Mouse (Mus musculus): ENCODE data around the gene Dmgdh. TPM values are rescaled to one million over a fixed set of nuclear protein-coding genes. Genes with fewer than 3 reads are reported as not detected.

The Dmgdh gene
- polyA plus RNA-seq, 1 experiment from 2014 or later, result 0.50 TPM

DNA sequence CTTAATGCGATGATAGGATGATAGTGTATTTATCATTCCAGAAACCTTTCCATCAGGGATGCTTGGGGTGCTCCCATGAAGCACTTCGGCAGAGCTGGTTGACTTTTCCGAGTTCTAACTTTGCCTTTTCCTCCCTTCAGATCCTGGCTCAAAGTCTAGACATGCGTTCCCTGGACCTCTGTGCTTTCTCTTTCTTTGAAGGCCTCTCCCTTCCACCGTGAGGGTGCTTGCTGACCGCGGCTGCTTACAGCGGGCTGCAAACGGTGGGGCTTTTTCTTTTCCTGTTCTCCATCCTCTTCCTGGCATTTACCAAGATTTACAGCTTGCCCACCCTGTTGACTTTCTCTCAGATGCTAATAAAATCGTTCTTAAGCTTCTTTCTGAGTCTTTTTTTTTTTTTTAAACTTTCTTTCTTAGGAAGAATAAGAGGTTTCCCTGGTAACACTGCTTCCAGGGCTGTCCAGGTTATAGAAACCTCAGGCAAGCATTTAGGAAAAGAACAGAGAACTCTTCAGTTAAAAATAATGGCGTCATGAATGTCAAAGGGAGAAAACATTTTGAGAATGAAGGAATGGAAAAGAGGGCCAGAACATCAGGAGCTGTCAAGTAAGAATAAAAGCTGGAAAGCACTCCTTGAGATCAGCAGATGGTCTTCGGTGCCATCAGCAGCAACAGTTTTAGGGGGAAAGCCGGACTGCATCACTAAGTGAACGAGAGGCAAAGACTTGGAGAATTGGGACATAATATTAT is 84.1 kb downstream of the Dmgdh start:
- H3K9me3 ChIP-seq (ENCODE audit: control insufficient read depth, low read length), result no peaks in the 10 kb centered on the region
- no peaks in the 10 kb centered on the region for H3K4me1 ChIP-seq (ENCODE audit: control insufficient read depth, insufficient read depth, low read length)
- no peak overlapping the region for H3K9ac ChIP-seq (ENCODE audit: low read depth, low read length)
- ATAC-seq, result no peak
- H3K27me3 ChIP-seq (replicated peaks; ENCODE audit: control insufficient read depth, insufficient read depth, low read length), result no peaks in the 10 kb centered on the region
- no peak overlapping the region for H3K4me3 ChIP-seq (ENCODE audit: low read length)
- no peak overlapping the region for H3K27ac ChIP-seq (ENCODE audit: low read length)
- no peaks in the 10 kb centered on the region for H3K36me3 ChIP-seq (ENCODE audit: control insufficient read depth, insufficient read depth, low read length)
- WGBS, result 50% methylated on average over 14 of the region's 14 CpGs
- H3K4me2 ChIP-seq (ENCODE audit: low read depth, low read length), result no peak overlapping the region

DNA sequence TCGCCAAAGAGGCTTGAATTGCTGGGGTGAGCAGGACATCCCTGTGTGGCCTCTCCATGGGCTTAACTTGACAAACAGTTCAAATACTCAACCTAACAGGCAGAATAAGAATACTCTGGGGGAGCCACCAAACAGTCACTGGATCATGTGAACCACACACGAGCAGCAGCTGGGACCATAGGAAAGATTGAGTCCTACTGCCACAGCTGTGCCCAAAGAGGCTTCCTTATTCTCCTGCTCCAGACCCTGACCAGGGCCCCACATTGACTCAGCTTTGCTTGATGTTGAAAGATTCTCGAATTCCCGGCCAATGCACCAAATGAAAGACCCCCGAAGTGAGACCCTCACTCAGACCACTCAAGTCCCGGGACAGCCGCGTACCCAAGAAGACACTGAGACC is 87.6 kb downstream of the Dmgdh start:
- no peak for ATAC-seq
- Histone ChIP-seq H3K27ac (ENCODE audit: low read length) (no peak overlapping the region), H3K27me3 (replicated peaks; ENCODE audit: control insufficient read depth, insufficient read depth, low read length) (no peaks in the 10 kb centered on the region), H3K4me2 (ENCODE audit: low read depth, low read length) (no peak overlapping the region), H3K4me3 (ENCODE audit: low read length) (no peak overlapping the region), H3K9me3 (ENCODE audit: control insufficient read depth, low read length) (no peaks in the 10 kb centered on the region), H3K36me3 (ENCODE audit: control insufficient read depth, insufficient read depth, low read length) (no peaks in the 10 kb centered on the region), H3K4me1 (ENCODE audit: control insufficient read depth, insufficient read depth, low read length) (no peaks in the 10 kb centered on the region), H3K9ac (ENCODE audit: low read depth, low read length) (no peak overlapping the region)
- WGBS, result 96% methylated on average over 8 of the region's 8 CpGs

- no peak for ATAC-seq
- Histone ChIP-seq H3K27ac (ENCODE audit: low read length) (no peak overlapping the region), H3K4me1 (ENCODE audit: control insufficient read depth, insufficient read depth, low read length) (no peaks in the 10 kb centered on the region), H3K9me3 (ENCODE audit: control insufficient read depth, low read length) (no peaks in the 10 kb centered on the region), H3K4me2 (ENCODE audit: low read depth, low read length) (no peak overlapping the region), H3K36me3 (ENCODE audit: control insufficient read depth, insufficient read depth, low read length) (no peaks in the 10 kb centered on the region), H3K9ac (ENCODE audit: low read depth, low read length) (no peak overlapping the region), H3K27me3 (replicated peaks; ENCODE audit: control insufficient read depth, insufficient read depth, low read length) (no peaks in the 10 kb centered on the region), H3K4me3 (ENCODE audit: low read length) (no peak overlapping the region)
- 85% methylated on average over 3 of the region's 3 CpGs for WGBS
Measured at GRCm38 (mm10) chr13:93762879-93763278, 88.6 kb downstream of the Dmgdh start.

GRCm38 (mm10) chr13:93764321-93764973 is 90.2 kb downstream of the Dmgdh start:
- H3K4me2 ChIP-seq (ENCODE audit: low read depth, low read length), result no peak overlapping the region
- WGBS, result 87% methylated on average over 13 of the region's 13 CpGs

GRCm38 (mm10) chr13:93771031-93771587 is 96.9 kb downstream of the Dmgdh start:
- 22% methylated on average over 9 of the region's 9 CpGs for WGBS
- H3K27me3 ChIP-seq (replicated peaks; ENCODE audit: control insufficient read depth, insufficient read depth, low read length), result no peaks in the 10 kb centered on the region

More at GRCm38 (mm10) chr13:93764321-93764973, 90.2 kb downstream of the Dmgdh start:
- Histone ChIP-seq H3K36me3 (ENCODE audit: control insufficient read depth, insufficient read depth, low read length) (no peaks in the 10 kb centered on the region), H3K27ac (ENCODE audit: low read length) (no peak overlapping the region), H3K4me1 (ENCODE audit: control insufficient read depth, insufficient read depth, low read length) (no peaks in the 10 kb centered on the region), H3K9me3 (ENCODE audit: control insufficient read depth, low read length) (no peaks in the 10 kb centered on the region), H3K9ac (ENCODE audit: low read depth, low read length) (no peak overlapping the region), H3K4me3 (ENCODE audit: low read length) (no peak overlapping the region), H3K27me3 (replicated peaks; ENCODE audit: control insufficient read depth, insufficient read depth, low read length) (no peaks in the 10 kb centered on the region)
- ATAC-seq, result no peak

GRCm38 (mm10) chr13:93771588-93772278 is 97.5 kb downstream of the Dmgdh start, which contains the start of gene Arsb:
Gene Arsb, plus strand, starts transcription at chr13:93771630.
- H3K36me3 ChIP-seq (ENCODE audit: control insufficient read depth, insufficient read depth, low read length), result no peaks in the 10 kb centered on the region
- H3K27ac ChIP-seq (ENCODE audit: low read length), result peak within 1 kb of the TSS; percentile 85
- H3K4me1 ChIP-seq (ENCODE audit: control insufficient read depth, insufficient read depth, low read length), result 0 out of 2 replicates have a peak, but pooled peaks cover 11% of the 10 kb centered on the region
- peak within 1 kb of the TSS; percentile 99 for H3K4me2 ChIP-seq (ENCODE audit: low read depth, low read length)
- no peaks in the 10 kb centered on the region for H3K9me3 ChIP-seq (ENCODE audit: control insufficient read depth, low read length)
- ATAC-seq, result peak; percentile 98
- peak within 1 kb of the TSS; percentile 84 for H3K9ac ChIP-seq (ENCODE audit: low read depth, low read length)
- H3K27me3 ChIP-seq (replicated peaks; ENCODE audit: control insufficient read depth, insufficient read depth, low read length), result no peaks in the 10 kb centered on the region
- H3K4me3 ChIP-seq (ENCODE audit: low read length), result peak within 1 kb of the TSS; percentile 78
- WGBS, result under 1% methylated on average over 66 of the region's 66 CpGs

More at GRCm38 (mm10) chr13:93771031-93771587, 96.9 kb downstream of the Dmgdh start:
- Histone ChIP-seq H3K9ac (ENCODE audit: low read depth, low read length) (peak overlapping the region; percentile 84), H3K4me2 (ENCODE audit: low read depth, low read length) (peak overlapping the region; percentile 99), H3K4me3 (ENCODE audit: low read length) (peak overlapping the region; percentile 78), H3K27ac (ENCODE audit: low read length) (peak overlapping the region; percentile 85; the same call in 1 of the 2 replicates), H3K36me3 (ENCODE audit: control insufficient read depth, insufficient read depth, low read length) (no peaks in the 10 kb centered on the region), H3K4me1 (ENCODE audit: control insufficient read depth, insufficient read depth, low read length) (0 out of 2 replicates have a peak, but pooled peaks cover 11% of the 10 kb centered on the region), H3K9me3 (ENCODE audit: control insufficient read depth, low read length) (no peaks in the 10 kb centered on the region)
- peak; percentile 27 for ATAC-seq

- Histone ChIP-seq H3K36me3 (ENCODE audit: control insufficient read depth, insufficient read depth, low read length) (no peaks in the 10 kb centered on the region), H3K4me2 (ENCODE audit: low read depth, low read length) (peak overlapping the region; percentile 99), H3K4me1 (ENCODE audit: control insufficient read depth, insufficient read depth, low read length) (0 out of 2 replicates have a peak, but pooled peaks cover 11% of the 10 kb centered on the region), H3K9me3 (ENCODE audit: control insufficient read depth, low read length) (no peaks in the 10 kb centered on the region), H3K27ac (ENCODE audit: low read length) (peak overlapping the region; percentile 85), H3K9ac (ENCODE audit: low read depth, low read length) (peak overlapping the region; percentile 84), H3K27me3 (replicated peaks; ENCODE audit: control insufficient read depth, insufficient read depth, low read length) (no peaks in the 10 kb centered on the region), H3K4me3 (ENCODE audit: low read length) (peak overlapping the region; percentile 78)
- peak; percentile 66 for ATAC-seq
- WGBS, result 29% methylated on average over 8 of the region's 8 CpGs
Measured at GRCm38 (mm10) chr13:93772279-93772636, 98.0 kb downstream of the Dmgdh start.

DNA sequence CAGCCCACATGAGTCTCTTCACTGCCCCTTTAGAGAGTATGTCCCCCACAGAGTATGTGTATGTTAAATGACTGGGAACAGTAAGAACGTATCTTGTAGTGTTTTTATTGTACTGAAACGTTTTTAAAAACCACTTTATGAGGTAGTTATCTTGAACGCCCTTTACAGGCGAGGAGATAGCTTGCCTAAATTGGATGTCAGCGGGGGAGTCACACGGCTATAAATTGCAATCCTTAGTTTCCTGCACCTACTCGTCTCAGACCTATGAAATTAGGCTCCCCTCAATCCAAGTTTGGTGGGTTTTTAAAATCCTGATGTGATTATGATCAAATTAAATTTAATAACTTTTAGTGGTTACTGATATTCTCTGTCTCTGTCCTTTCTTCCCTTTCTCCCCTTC is 98.6 kb downstream of the Dmgdh start:
- Histone ChIP-seq H3K4me1 (ENCODE audit: control insufficient read depth, insufficient read depth, low read length) (0 out of 2 replicates have a peak, but pooled peaks cover 11% of the 10 kb centered on the region), H3K9ac (ENCODE audit: low read depth, low read length) (0 out of 2 replicates have a peak overlapping the region, but pooled peaks have one; percentile 84), H3K27me3 (replicated peaks; ENCODE audit: control insufficient read depth, insufficient read depth, low read length) (no peaks in the 10 kb centered on the region), H3K4me3 (ENCODE audit: low read length) (no peak overlapping the region; the same call in 1 of the 2 replicates), H3K27ac (ENCODE audit: low read length) (no peak overlapping the region; the same call in 1 of the 2 replicates), H3K9me3 (ENCODE audit: control insufficient read depth, low read length) (no peaks in the 10 kb centered on the region), H3K36me3 (ENCODE audit: control insufficient read depth, insufficient read depth, low read length) (no peaks in the 10 kb centered on the region), H3K4me2 (ENCODE audit: low read depth, low read length) (peak overlapping the region; percentile 99)
- WGBS, result 61% methylated on average over 7 of the region's 7 CpGs
- no peak for ATAC-seq

Data from intestine, embryonic 16.5 days (tissue).